Mouse (Mus musculus) neural tube, embryonic 11.5 days (tissue): ENCODE measurements at regions not wholly inside any gene's neighbourhood (a gene's known extent, or its start where the extent isn't known, plus 50 kb on each side); places are given as distances from the start of the nearest gene placed in this dataset.

ENCODE experiments used
- ATAC-seq: fragments of 200-750 bp; cut with Nextera tagmentation; 2 replicates; pipeline ENCODE4 v1.8.0; 2017; ENCODE audit warnings: moderate number of reproducible peaks, mild to moderate bottlenecking, moderate TSS enrichment, moderate library complexity; ENCODE audit not compliant: insufficient read depth, low FRiP score, low TSS enrichment
- DNase-seq: peaks from one replicate; pipeline ENCODE4 v3.0.0-alpha.2; 2015; ENCODE audit warnings: low spot score
- H3K27ac ChIP-seq: fragments of 300-500 bp; sonication (generic); 2 replicates; pipeline ENCODE4 v1.5.1; 2014; ENCODE audit warnings: low read depth, mild to moderate bottlenecking, low read length
- H3K27me3 ChIP-seq: fragments of 300-500 bp; sonication (generic); 2 replicates; pipeline ENCODE4 v1.6.1; 2014; ENCODE audit warnings: mild to moderate bottlenecking, low read length, mixed read lengths; ENCODE audit not compliant: control insufficient read depth, insufficient read depth
- H3K36me3 ChIP-seq: fragments of 300-500 bp; sonication (generic); 2 replicates; pipeline ENCODE4 v1.6.1; 2014; ENCODE audit warnings: mild to moderate bottlenecking, low read length, moderate library complexity, mixed read lengths; ENCODE audit not compliant: control insufficient read depth, insufficient read depth
- H3K4me1 ChIP-seq: fragments of 300-500 bp; sonication (generic); 2 replicates; pipeline ENCODE4 v1.6.1; 2014; ENCODE audit warnings: low read length, mixed read lengths; ENCODE audit not compliant: control insufficient read depth, insufficient read depth
- H3K4me2 ChIP-seq: fragments of 300-500 bp; sonication (generic); 2 replicates; pipeline ENCODE4 v1.6.1; 2014; ENCODE audit warnings: low read depth, mild to moderate bottlenecking, moderate library complexity
- H3K4me3 ChIP-seq: fragments of 300-500 bp; sonication (generic); 2 replicates; pipeline ENCODE4 v1.5.1; 2014; ENCODE audit warnings: low read depth, low read length
- H3K9ac ChIP-seq: fragments of 300-500 bp; sonication (generic); 2 replicates; pipeline ENCODE4 v1.6.1; 2014; ENCODE audit warnings: mild to moderate bottlenecking, low read length
- H3K9me3 ChIP-seq: fragments of 300-500 bp; sonication (generic); 2 replicates; pipeline ENCODE4 v1.6.1; 2016; ENCODE audit warnings: low read length; ENCODE audit not compliant: control insufficient read depth
- WGBS: fragments of 180-500 bp; shearing (Covaris S2); extraction: QIAGEN DNeasy Blood & Tissue Kit; methylation state at CpG from one replicate; pipeline ENCODE4 v1.1.7; 2014; 5-methylcytosine and 5-hydroxymethylcytosine counted together

DNA sequence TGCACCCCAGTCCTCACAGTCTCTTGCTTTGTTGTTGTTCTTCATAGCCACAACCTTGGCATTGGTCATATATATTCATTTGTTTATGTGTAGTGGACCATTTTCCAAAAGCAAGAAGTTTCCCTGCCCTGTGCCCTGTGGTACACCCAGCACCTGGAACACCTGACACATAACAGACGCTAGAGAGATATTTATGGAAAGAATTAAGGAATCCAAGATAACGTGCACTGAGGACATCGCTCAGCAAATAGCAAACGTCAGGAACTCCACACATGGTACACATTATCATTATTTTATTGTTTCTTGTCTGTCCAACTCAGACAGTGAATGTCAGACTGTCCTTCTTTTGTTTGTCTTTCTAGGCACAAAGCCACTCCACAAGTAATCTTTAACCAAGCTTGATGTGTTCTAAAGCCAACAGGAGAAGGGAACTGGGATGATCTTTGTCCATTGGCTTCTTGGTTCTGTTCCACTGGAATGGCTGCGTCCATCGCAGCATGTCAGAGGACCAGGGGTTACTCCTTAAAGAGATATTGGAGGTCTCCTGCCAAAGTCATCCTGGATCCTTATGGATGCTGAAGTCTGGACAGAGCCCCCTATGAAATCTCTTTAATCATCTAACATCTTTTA, 74.2 kb upstream of the Arid1b start:
- Histone ChIP-seq H3K27me3 (no peaks in the 10 kb centered on the region), H3K4me2 (no peak overlapping the region), H3K4me3 (no peak overlapping the region), H3K9ac (no peak overlapping the region), H3K4me1 (no peaks in the 10 kb centered on the region), H3K36me3 (no peaks in the 10 kb centered on the region), H3K9me3 (no peaks in the 10 kb centered on the region), H3K27ac (no peak overlapping the region)
- WGBS: 88% methylated on average over 6 of the region's 6 CpGs
- no peak for DNase-seq
- no peak for ATAC-seq

DNA sequence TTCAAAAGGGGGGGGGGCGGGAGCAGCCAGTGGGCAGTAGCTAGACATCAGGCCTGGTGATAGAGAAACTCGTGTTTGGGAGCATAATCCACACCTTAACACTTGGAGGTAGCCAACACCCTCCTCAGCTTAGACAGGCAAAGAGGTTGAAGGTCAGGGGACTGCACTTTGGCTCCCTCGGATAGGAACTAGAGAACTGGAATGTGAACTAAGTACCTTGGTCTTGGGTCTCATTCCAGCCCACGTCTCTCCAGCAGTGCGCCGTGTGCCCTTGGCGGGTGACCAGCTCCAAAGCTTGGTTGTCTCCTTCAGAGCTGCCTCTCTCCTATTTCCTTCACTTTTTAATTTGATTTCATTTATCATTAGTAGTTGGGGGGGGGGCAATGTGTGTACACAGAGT, 73.0 kb upstream of the Arid1b start:
- H3K36me3 ChIP-seq: no peaks in the 10 kb centered on the region
- no peaks in the 10 kb centered on the region for H3K9me3 ChIP-seq
- H3K27ac ChIP-seq: no peak overlapping the region
- ATAC-seq: no peak
- no peaks in the 10 kb centered on the region for H3K4me1 ChIP-seq
- 80% methylated on average over 7 of the region's 7 CpGs for WGBS
- no peak overlapping the region for H3K4me2 ChIP-seq
- H3K9ac ChIP-seq: no peak overlapping the region
- no peaks in the 10 kb centered on the region for H3K27me3 ChIP-seq
- H3K4me3 ChIP-seq: no peak overlapping the region
- no peak for DNase-seq

DNA sequence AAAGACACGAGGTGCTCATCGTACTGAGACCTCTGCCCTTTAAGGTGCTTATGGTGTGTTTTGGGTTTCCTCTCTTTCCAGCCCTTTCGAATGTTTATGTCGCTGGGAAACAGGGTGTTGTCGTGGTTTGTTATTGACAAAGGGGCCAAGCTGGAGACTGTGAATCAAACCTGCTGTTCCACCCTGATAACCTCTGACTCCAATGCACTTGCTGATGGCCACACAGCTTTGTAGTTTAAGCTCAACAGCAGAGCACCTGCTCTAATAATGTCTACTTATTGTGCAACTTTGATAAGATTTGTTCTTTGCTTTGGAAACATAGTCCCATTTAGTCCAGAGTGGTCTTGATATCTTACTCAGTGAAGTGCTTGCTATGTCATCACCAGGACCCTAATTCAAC, 65.5 kb upstream of the Arid1b start:
- no peak overlapping the region for H3K27ac ChIP-seq
- no peak overlapping the region for H3K4me3 ChIP-seq
- no peaks in the 10 kb centered on the region for H3K27me3 ChIP-seq
- no peaks in the 10 kb centered on the region for H3K4me1 ChIP-seq
- DNase-seq (no peak), ATAC-seq (no peak)
- H3K9ac ChIP-seq: no peak overlapping the region
- H3K9me3 ChIP-seq: no peaks in the 10 kb centered on the region
- H3K4me2 ChIP-seq: no peak overlapping the region
- H3K36me3 ChIP-seq: no peaks in the 10 kb centered on the region
- 77% methylated on average over 5 of the region's 5 CpGs for WGBS

DNA sequence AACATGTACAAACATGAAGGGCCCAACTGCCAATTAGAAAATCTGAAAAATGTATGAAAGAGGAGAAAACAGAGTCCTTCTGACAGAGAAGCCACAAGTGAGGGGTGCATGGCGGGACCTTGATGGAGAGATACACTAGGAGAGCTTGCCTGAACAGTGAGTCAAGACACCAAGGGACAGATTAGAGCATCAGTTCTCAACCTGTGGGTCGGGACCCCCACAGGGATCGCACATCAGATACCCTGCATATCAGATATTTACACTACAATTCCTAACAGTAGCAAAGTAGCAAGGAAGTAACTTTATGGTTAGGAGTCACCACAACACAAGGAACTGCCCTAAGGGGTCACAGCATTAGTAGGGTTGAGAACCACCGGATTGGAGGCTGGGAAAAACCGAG, 58.9 kb upstream of the Arid1b start:
- no peak for DNase-seq
- 87% methylated on average over 5 of the region's 5 CpGs for WGBS

DNA sequence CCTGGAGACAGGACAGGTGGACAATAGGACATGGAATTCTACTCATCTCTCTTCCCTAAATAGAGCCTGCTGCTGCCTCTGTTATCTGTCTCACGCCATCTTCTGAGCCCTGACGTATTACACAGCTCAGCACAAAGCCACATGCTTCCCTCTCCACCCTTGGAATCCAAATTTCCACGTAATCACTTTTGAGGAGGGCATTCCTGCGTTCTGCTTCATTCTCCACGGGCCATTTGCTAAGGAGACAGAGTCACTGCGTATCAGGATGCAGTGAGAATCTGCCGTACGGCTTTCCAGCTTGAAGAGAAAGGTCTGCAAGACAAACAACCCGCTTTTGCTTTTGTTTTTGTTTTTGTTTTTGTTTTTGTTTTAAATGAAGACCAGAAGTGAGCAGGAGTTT, 53.5 kb upstream of the Arid1b start:
- no peaks in the 10 kb centered on the region for H3K36me3 ChIP-seq
- no peaks in the 10 kb centered on the region for H3K27me3 ChIP-seq
- no peak overlapping the region for H3K9ac ChIP-seq
- WGBS: 31% methylated on average over 9 of the region's 9 CpGs
- no peak overlapping the region for H3K27ac ChIP-seq
- H3K9me3 ChIP-seq: no peaks in the 10 kb centered on the region; the same call in 1 of the 2 replicates
- no peak for DNase-seq
- no peaks in the 10 kb centered on the region; the same call in 1 of the 2 replicates for H3K4me1 ChIP-seq
- ATAC-seq: no peak
- no peak overlapping the region for H3K4me2 ChIP-seq
- H3K4me3 ChIP-seq: no peak overlapping the region

More for the DNA sequence above, 58.9 kb upstream of the Arid1b start:
- H3K27ac ChIP-seq: no peak overlapping the region
- H3K9ac ChIP-seq: no peak overlapping the region
- H3K9me3 ChIP-seq: no peaks in the 10 kb centered on the region; the same call in 1 of the 2 replicates
- H3K36me3 ChIP-seq: no peaks in the 10 kb centered on the region
- no peak for ATAC-seq
- no peak overlapping the region for H3K4me3 ChIP-seq
- H3K27me3 ChIP-seq: no peaks in the 10 kb centered on the region
- no peak overlapping the region for H3K4me2 ChIP-seq
- no peaks in the 10 kb centered on the region for H3K4me1 ChIP-seq

DNA sequence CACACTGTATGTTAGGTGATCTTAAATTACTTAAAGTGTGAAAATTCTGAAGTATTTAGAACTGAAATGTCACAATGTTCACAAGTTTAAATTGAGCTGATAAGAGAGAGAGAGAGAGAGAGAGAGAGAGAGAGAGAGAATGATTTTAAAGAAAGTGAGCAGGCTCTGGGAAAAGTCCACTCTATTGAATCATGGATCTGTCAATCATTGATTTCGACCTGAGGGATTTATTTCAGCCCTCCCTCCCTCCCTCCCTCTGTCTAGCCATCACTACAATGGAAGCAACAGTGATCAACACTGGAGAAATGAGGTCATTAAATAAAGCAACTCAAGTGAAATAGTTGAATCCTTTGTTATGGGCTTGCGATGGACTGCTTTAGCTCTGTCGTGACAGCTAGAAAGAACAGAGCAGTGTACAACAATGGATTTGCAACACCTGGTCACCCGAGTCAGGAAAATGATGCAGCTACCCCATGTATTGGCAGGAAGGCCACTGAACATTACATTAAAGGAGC, 52.8 kb upstream of the Arid1b start:
- H3K4me1 ChIP-seq: peaks cover 5% of the 10 kb centered on the region; the same call in 1 of the 2 replicates
- H3K4me3 ChIP-seq: no peak overlapping the region
- DNase-seq (no peak), ATAC-seq (no peak)
- H3K4me2 ChIP-seq: no peak overlapping the region
- no peaks in the 10 kb centered on the region for H3K36me3 ChIP-seq
- no peaks in the 10 kb centered on the region for H3K27me3 ChIP-seq
- WGBS: 55% methylated on average over 4 of the region's 4 CpGs
- H3K9me3 ChIP-seq: no peaks in the 10 kb centered on the region
- no peak overlapping the region for H3K27ac ChIP-seq
- no peak overlapping the region for H3K9ac ChIP-seq

DNA sequence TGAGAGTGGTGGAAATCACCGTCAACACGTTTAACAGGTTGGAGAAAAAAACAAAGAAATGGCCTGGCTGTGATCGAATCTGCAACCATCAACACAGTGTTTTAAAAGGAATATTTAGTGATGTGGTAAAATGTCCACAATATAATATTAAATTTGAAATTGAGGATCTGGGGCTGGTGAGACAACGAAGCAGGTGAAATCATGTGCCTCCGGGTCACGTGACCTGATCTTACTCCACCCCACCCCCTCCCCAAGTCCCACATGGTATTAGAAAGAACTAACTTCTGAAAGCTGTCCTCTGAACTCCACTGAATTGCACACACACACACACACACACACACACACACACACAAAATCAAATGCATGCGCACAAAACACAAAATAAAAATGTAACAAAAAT, 51.3 kb upstream of the Arid1b start:
- no peak overlapping the region for H3K4me2 ChIP-seq
- ATAC-seq (no peak), DNase-seq (no peak)
- no peak overlapping the region for H3K4me3 ChIP-seq
- no peaks in the 10 kb centered on the region for H3K36me3 ChIP-seq
- no peaks in the 10 kb centered on the region for H3K27me3 ChIP-seq
- H3K9ac ChIP-seq: no peak overlapping the region
- WGBS: 92% methylated on average over 7 of the region's 7 CpGs
- no peak overlapping the region for H3K27ac ChIP-seq
- no peaks in the 10 kb centered on the region for H3K9me3 ChIP-seq
- peaks cover 7% of the 10 kb centered on the region; the same call in 1 of the 2 replicates for H3K4me1 ChIP-seq
